Mouse (Mus musculus) retina, adult 2 months (tissue): Measurements from ENCODE around the gene Brox.

Experiments
- DNase-seq: peaks from one replicate; pipeline ENCODE4 v3.0.0-alpha.2; 2012; ENCODE audit warnings: low read depth, low spot score

Gene Brox

DNA sequence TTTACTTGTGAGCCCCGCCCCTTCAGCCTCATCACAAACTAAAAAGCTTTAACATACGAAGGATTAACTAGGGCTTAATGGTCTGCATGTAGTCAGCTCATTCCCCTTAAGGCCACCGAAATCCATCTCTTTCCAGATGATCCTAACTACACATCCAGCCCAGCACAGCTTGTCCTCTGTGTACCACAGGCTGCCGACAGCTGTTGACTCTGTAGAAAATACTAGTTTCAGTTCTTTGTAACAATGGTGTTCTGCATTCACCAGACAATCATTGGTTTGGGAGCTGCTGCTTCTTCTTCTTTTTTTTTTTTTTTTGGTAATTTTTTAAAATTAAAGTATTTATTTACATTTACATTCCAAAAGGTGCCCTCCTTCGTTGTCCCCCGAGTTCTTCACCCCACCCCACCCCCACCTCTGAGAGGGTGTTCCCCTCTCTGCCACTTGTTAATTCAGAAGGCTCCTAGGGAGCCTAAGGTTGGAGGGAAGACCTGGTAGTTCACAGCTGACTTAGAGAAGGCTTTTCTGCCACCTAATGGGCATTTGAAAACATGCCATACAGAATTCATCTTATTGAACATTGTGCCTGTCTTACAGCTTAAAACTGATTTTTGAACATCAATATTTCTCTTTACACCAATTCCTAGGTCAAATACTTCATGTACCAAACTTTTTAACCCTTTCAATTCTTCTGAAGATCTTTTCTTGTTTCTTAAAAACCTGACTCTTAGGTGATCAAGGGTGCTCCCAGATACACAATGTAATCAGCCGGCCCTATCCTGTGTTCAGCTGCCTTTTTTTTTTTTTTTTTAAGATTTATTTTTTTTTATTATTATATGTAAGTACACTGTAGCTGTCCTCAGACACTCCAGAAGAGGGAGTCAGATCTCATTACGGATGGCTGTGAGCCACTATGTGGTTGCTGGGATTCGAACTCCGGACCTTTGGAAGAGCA is 23.9 kb downstream of the Brox start:
- DNase-seq, result no peak

DNA sequence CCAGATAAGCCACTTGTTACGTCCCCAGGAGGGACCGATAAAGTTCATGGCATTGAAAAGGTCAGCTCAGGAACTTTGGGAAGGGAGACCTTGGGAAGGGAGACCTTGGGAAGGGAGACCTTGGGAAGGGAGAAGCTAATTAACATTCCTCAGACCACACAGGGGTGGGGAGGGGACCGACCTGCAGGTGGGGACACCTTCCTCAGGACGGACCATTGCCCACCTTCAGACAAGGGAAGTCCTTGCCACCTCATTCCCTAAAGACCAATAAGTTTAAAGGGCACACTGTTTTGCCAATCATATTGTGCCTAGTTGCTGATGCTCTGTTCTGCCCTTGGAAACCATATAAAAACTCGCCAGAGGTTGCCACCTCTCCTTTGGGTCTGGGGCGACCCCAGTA is 29.4 kb downstream of the Brox start:
- DNase-seq, result no peak

- no peak for DNase-seq
Observed at GRCm38 (mm10) chr1:183265921-183266467, 31.1 kb downstream of the Brox start.

GRCm38 (mm10) chr1:183264145-183265008 is 32.7 kb downstream of the Brox start:
- DNase-seq, result no peak

DNA sequence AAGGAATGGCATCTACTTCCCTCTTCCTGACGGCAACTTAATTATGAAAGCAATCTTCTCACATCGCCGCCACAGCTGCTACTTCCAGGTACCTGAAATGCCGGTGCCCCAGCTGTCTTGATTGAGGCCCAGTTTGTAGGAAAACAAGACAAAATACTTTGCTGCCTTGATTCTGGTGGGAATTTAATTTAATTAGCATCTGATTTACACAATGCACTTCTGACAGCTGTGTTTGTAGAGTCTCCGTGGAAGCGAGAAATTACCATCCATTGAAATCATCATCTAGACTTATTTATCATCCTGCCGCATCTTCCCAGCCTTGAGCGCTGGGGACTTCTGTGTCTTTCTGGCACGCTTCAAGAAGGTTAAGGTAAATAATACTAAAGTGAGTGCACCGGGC is 44.5 kb downstream of the Brox start:
- no peak for DNase-seq

DNA sequence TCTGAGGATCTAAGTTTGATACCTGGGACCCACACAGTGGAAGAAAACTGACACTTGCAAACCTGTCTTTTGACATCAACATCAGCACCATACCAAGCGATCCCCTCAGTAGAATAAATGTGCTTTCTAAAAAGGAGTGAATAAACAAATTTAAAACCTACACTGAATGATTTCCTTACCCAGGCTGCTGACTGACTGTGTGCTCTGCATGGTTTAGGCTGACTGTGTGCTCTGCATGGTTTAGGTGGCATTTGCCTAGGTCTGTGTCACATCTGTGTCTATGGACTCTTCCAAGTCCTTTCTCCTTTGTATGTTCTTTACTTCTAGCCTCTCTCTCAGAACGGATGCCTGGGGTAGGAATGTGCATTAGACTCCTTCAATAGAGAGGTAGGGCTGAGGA is 45.3 kb downstream of the Brox start:
- no peak for DNase-seq

- no peak for DNase-seq
Observed at GRCm38 (mm10) chr1:183250612-183251011, 46.5 kb downstream of the Brox start.

GRCm38 (mm10) chr1:183248144-183248543 is 48.9 kb downstream of the Brox start:
- no peak for DNase-seq

GRCm38 (mm10) chr1:183243293-183243692 is 53.8 kb downstream of the Brox start:
- DNase-seq, result no peak

GRCm38 (mm10) chr1:183237901-183238300 is 59.2 kb downstream of the Brox start:
- DNase-seq, result peak; percentile 16

DNA sequence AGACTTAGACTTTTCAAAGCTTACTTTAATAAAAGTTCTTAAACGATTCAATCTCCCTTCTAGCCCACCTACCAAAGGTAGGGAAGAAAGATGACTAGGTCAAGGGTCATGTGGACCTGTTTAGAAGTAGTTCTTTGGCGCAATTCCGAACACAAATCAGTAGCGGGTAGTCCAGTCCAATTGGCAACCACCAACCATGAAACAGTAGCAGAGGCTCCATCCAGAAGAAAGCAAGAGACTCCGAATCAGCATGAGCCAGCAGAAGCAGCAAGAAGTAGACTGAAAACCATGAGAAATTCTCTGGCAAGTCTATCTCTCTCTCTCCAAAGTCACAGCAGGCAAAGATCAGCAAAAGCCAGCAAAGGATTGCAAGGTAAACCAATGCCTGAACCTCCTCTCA is 60.6 kb downstream of the Brox start:
- DNase-seq, result no peak

DNA sequence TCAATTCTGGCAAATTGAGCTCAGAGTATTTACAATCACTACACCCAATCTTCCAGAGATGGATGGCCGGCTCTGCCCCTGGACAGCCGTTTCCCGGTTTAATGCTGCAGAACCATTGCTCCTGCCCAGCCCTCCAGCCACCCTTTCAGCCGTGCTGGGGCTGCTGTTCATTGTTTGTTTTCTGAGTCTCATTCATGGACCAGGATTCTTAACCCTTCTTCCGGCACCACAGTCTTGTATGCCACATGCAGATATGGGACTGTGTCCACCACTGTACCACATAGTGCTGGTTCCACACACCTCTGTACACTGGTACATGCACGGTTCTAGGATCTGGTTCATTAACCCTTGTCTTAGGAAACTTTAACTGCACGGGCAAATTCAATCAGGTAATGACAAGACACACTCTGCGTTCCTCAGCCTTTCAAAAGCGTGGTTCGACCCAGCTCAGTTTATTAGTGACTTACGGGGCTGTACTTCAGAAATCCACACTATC is 63.3 kb downstream of the Brox start:
- no peak for DNase-seq

GRCm38 (mm10) chr1:183232985-183233678 is 63.9 kb downstream of the Brox start:
- no peak for DNase-seq

- no peak for DNase-seq
Observed at GRCm38 (mm10) chr1:183227469-183227868, 69.6 kb downstream of the Brox start.
